Mouse (Mus musculus): ENCODE results near the gene Uts2r. TPM values are rescaled to one million over a fixed set of nuclear protein-coding genes. Genes with fewer than 3 reads are reported as not detected.

The Uts2r gene
- polyA plus RNA-seq, 1 experiment from 2014 or later: not detected

DNA sequence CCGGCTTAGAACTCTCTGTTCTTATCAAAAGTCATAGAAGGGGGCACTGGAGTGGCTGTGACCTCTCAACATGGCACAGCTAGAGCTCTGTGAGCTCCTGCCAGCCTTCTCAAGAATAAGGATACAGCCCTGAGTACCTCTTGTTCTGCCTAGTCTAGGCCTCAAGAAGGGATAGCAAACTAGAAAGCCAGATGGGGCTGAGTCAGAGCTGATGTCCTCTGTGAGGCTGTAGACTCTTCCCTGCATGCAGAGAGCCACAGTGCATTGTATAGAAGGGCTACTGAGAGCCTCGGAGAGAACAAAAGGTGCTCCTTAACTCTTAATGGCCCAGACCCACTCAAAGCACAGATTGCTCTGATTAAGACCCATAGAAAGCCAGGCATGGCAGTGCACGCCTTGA lies 14.2 kb downstream of the Uts2r start:
- Histone ChIP-seq H3K9ac (replicated peaks; ENCODE audit: low read depth) (no peak overlapping the region), H3K9me3 (ENCODE audit: low read length) (no peaks in the 10 kb centered on the region), H3K4me1 (ENCODE audit: insufficient read depth, low read depth, low read length) (no peaks in the 10 kb centered on the region), H3K4me2 (replicated peaks; ENCODE audit: low read depth, low read length) (no peak overlapping the region), H3K4me3 (ENCODE audit: low read depth, low read length) (no peak overlapping the region), H3K36me3 (ENCODE audit: insufficient read depth, low read length) (no peaks in the 10 kb centered on the region), H3K27ac (ENCODE audit: low read length) (no peak overlapping the region), H3K27me3 (replicated peaks; ENCODE audit: insufficient read depth, low read length) (no peaks in the 10 kb centered on the region)
- peak; percentile 38 for ATAC-seq
- TF ChIP-seq CTCF (IDR thresholded peaks at IDR 0.05) (no peak), EP300 (IDR thresholded peaks at IDR 0.05) (no peak)
- peak; percentile 11 for DNase-seq (ENCODE audit: low spot score)
- WGBS: 47% methylated on average over 3 of the region's 3 CpGs

GRCm38 (mm10) chr11:121176285-121177270 lies 16.5 kb downstream of the Uts2r start:
- Histone ChIP-seq H3K36me3 (ENCODE audit: insufficient read depth, low read length) (no peaks in the 10 kb centered on the region), H3K27ac (ENCODE audit: low read length) (no peak overlapping the region), H3K4me3 (ENCODE audit: low read depth, low read length) (no peak overlapping the region), H3K27me3 (replicated peaks; ENCODE audit: insufficient read depth, low read length) (no peaks in the 10 kb centered on the region), H3K9ac (replicated peaks; ENCODE audit: low read depth) (no peak overlapping the region), H3K9me3 (ENCODE audit: low read length) (no peaks in the 10 kb centered on the region), H3K4me1 (ENCODE audit: insufficient read depth, low read depth, low read length) (no peaks in the 10 kb centered on the region), H3K4me2 (replicated peaks; ENCODE audit: low read depth, low read length) (no peak overlapping the region)
- TF ChIP-seq EP300 (IDR thresholded peaks at IDR 0.05) (no peak), CTCF (IDR thresholded peaks at IDR 0.05) (peak; percentile 94)
- peak; percentile 77 for DNase-seq (ENCODE audit: low spot score)
- WGBS: 51% methylated on average over 12 of the region's 12 CpGs
- ATAC-seq: peak; percentile 74

GRCm38 (mm10) chr11:121189681-121190080 lies 29.6 kb downstream of the Uts2r start:
- no peak for DNase-seq (ENCODE audit: low spot score)
- no peak for TF ChIP-seq EP300 (IDR thresholded peaks at IDR 0.05)
- Histone ChIP-seq H3K9ac (replicated peaks; ENCODE audit: low read depth) (no peak overlapping the region), H3K4me2 (replicated peaks; ENCODE audit: low read depth, low read length) (no peak overlapping the region), H3K36me3 (ENCODE audit: insufficient read depth, low read length) (no peaks in the 10 kb centered on the region), H3K27ac (ENCODE audit: low read length) (no peak overlapping the region), H3K9me3 (ENCODE audit: low read length) (no peaks in the 10 kb centered on the region), H3K4me3 (ENCODE audit: low read depth, low read length) (no peak overlapping the region), H3K27me3 (replicated peaks; ENCODE audit: insufficient read depth, low read length) (no peaks in the 10 kb centered on the region), H3K4me1 (ENCODE audit: insufficient read depth, low read depth, low read length) (no peaks in the 10 kb centered on the region)
- no peak for ATAC-seq
- 83% methylated on average over 3 of the region's 3 CpGs for WGBS

DNA sequence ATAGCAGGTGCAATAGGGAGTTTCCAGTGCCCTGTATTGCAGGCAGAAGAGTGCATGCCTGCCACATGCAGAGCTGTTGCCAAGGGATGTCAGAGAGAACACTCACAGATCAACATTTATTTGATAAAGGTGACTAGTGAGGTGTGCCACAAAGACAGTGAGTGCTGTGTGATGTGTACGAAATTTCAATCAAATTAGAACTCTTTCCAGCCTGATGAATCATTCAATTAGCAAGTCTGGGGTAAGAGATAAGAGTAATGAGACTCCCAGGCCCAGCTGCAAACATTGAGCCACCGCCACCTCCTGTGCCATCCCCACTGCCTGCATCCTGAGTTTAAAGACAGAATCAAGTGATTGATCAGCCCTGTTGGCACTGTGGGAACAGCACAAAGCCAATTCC lies 32.7 kb downstream of the Uts2r start:
- DNase-seq (ENCODE audit: low spot score): no peak
- Histone ChIP-seq H3K9ac (replicated peaks; ENCODE audit: low read depth) (no peak overlapping the region), H3K36me3 (ENCODE audit: insufficient read depth, low read length) (no peaks in the 10 kb centered on the region), H3K4me2 (replicated peaks; ENCODE audit: low read depth, low read length) (no peak overlapping the region), H3K27me3 (replicated peaks; ENCODE audit: insufficient read depth, low read length) (no peaks in the 10 kb centered on the region), H3K4me1 (ENCODE audit: insufficient read depth, low read depth, low read length) (no peaks in the 10 kb centered on the region), H3K9me3 (ENCODE audit: low read length) (no peaks in the 10 kb centered on the region), H3K4me3 (ENCODE audit: low read depth, low read length) (no peak overlapping the region), H3K27ac (ENCODE audit: low read length) (no peak overlapping the region)
- TF ChIP-seq CTCF (IDR thresholded peaks at IDR 0.05) (no peak), EP300 (IDR thresholded peaks at IDR 0.05) (no peak)
- 53% methylated on average over 2 of the region's 2 CpGs for WGBS
- no peak for ATAC-seq

- Histone ChIP-seq H3K4me2 (replicated peaks; ENCODE audit: low read depth, low read length) (no peak overlapping the region), H3K4me1 (ENCODE audit: insufficient read depth, low read depth, low read length) (no peaks in the 10 kb centered on the region), H3K27ac (ENCODE audit: low read length) (no peak overlapping the region), H3K9me3 (ENCODE audit: low read length) (no peaks in the 10 kb centered on the region), H3K27me3 (replicated peaks; ENCODE audit: insufficient read depth, low read length) (no peaks in the 10 kb centered on the region), H3K36me3 (ENCODE audit: insufficient read depth, low read length) (no peaks in the 10 kb centered on the region), H3K4me3 (ENCODE audit: low read depth, low read length) (no peak overlapping the region), H3K9ac (replicated peaks; ENCODE audit: low read depth) (no peak overlapping the region)
- no peak for DNase-seq (ENCODE audit: low spot score)
- 83% methylated on average over 3 of the region's 3 CpGs for WGBS
- TF ChIP-seq CTCF (IDR thresholded peaks at IDR 0.05) (no peak), EP300 (IDR thresholded peaks at IDR 0.05) (no peak)
- ATAC-seq: no peak
Observed at GRCm38 (mm10) chr11:121193415-121193814, 33.3 kb downstream of the Uts2r start.

- Histone ChIP-seq H3K4me2 (replicated peaks; ENCODE audit: low read depth, low read length) (no peak overlapping the region), H3K4me1 (ENCODE audit: insufficient read depth, low read depth, low read length) (no peaks in the 10 kb centered on the region), H3K27me3 (replicated peaks; ENCODE audit: insufficient read depth, low read length) (no peaks in the 10 kb centered on the region), H3K4me3 (ENCODE audit: low read depth, low read length) (no peak overlapping the region), H3K36me3 (ENCODE audit: insufficient read depth, low read length) (no peaks in the 10 kb centered on the region), H3K9me3 (ENCODE audit: low read length) (no peaks in the 10 kb centered on the region), H3K27ac (ENCODE audit: low read length) (no peak overlapping the region), H3K9ac (replicated peaks; ENCODE audit: low read depth) (no peak overlapping the region)
- WGBS: 8% methylated on average over 2 of the region's 2 CpGs
- no peak for TF ChIP-seq CTCF (IDR thresholded peaks at IDR 0.05)
- TF ChIP-seq EP300 (IDR thresholded peaks at IDR 0.05): no peak
- ATAC-seq: peak; percentile 60
- peak; percentile 41 for DNase-seq (ENCODE audit: low spot score)
Observed at GRCm38 (mm10) chr11:121198622-121199021, 38.6 kb downstream of the Uts2r start.
